Mouse (Mus musculus) T-helper 2 cell (primary cell): ENCODE measurements around the gene 4933402E13Rik.

ENCODE experiments used
- in situ Hi-C: fragments of 300-600 bp; cut with MboI, MseI; formaldehyde crosslinking; loops from one replicate; pipeline ENCODE4 v1.15.1; 2025; ENCODE audit warnings: high pct_unique_total_duplicates

4933402E13Rik gene

DNA sequence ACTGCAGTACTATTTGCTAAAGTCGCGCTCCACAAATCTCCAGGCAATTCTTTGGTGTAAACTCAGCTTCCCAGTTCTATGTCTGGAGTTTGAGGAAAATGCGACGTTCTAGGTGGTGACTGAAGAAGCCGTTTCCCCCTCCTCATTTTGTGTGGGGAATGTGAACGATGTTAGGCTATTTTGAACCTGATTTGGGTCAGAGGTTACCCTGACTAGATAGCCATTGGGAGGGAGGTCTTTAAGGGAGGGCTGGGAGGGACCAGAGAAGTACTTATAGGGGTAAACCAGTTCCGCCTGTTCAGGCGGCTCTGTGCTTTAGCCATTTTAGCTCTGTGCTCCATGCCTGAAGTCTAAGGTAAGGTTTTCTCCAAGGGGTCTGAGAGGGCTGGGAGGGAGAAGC, at the start of gene 4933402E13Rik:
Gene 4933402E13Rik, plus strand, starts transcription at position 301 of the 400 bp plus-strand sequence.
- in situ Hi-C loops: no loop called here
